Mouse (Mus musculus) left cerebral cortex, adult 2 months (tissue): ENCODE measurements at regions not wholly inside any gene's neighbourhood (a gene's known extent, or its start where the extent isn't known, plus 50 kb on each side); places are given as distances from the start of the nearest gene placed in this dataset.

Experiments used
- DNase-seq, 2 experiments: peaks; one replicate each; pipeline ENCODE4 v3.0.0; 2021 to 2022; ENCODE audit warnings: low spot score in 2 of 2, mixed read lengths in 1 of 2; ENCODE audit errors: extremely low spot score in 1 of 2
- H3K27ac ChIP-seq: fragments of 200-600 bp; 2 replicates; pipeline ENCODE4 v1.8.1; 2022
- H3K4me3 ChIP-seq: fragments of 200-600 bp; 2 replicates; pipeline ENCODE4 v1.8.1; 2022
- CTCF ChIP-seq: fragments of 200-600 bp; IDR thresholded peaks from 2 replicates; pipeline ENCODE4 v1.8.1; 2022; ENCODE audit warnings: antibody characterized with exemption, mild to moderate bottlenecking, moderate library complexity
- intact Hi-C: fragments of 180-260 bp; cut with DNase I; formaldehyde crosslinking; loops from one replicate; pipeline ENCODE4 v1.15.1; 2025

- Histone ChIP-seq H3K4me3 (no peak overlapping the region), H3K27ac (no peak overlapping the region)
- intact Hi-C loops, result no loop called here
- DNase-seq, result no peak
- TF ChIP-seq CTCF, result no peak
These were observed 163.1 kb upstream of the Tnp1 start for GRCm38 (mm10) chr1:73178810-73179209.

GRCm38 (mm10) chr1:73177076-73177475 lies 161.4 kb upstream of the Tnp1 start:
- no peak for TF ChIP-seq CTCF
- intact Hi-C loops, result no loop called here
- DNase-seq, result no peak
- no peak overlapping the region for H3K27ac ChIP-seq
- H3K4me3 ChIP-seq, result no peak overlapping the region

GRCm38 (mm10) chr1:73170668-73171008 lies 154.9 kb upstream of the Tnp1 start:
- no peak overlapping the region for H3K27ac ChIP-seq
- no peak overlapping the region for H3K4me3 ChIP-seq
- intact Hi-C loops, result no loop called here
- no peak for DNase-seq
- TF ChIP-seq CTCF, result no peak

- intact Hi-C loops, result no loop called here
- H3K27ac ChIP-seq, result no peak overlapping the region
- no peak for TF ChIP-seq CTCF
These were observed 154.4 kb upstream of the Tnp1 start for GRCm38 (mm10) chr1:73169929-73170667.

GRCm38 (mm10) chr1:73169077-73169869 lies 153.6 kb upstream of the Tnp1 start:
- DNase-seq, result no peak
- TF ChIP-seq CTCF, result no peak
- Histone ChIP-seq H3K4me3 (no peak overlapping the region), H3K27ac (no peak overlapping the region)
- intact Hi-C loops, result no loop called here

More at GRCm38 (mm10) chr1:73169929-73170667, 154.4 kb upstream of the Tnp1 start:
- no peak overlapping the region for H3K4me3 ChIP-seq
- no peak for DNase-seq

DNA sequence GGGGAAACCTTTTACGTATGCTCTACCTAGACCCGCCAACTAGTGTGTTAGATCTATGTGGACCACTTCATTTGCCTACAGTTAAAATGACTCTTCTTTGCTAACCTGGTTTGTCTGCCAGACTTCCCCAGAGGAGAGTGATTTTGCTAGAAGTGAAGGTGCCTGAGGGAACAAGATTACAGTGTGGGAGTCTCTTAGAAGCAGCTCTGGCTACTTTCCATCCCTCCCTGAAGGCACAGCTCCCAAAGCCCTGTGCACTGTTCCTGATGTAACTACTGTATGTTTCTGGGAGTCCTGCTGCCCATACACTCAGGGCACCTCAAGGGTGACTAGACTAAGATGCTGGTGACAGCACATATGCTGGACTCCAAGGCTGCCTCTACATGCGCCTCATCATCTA lies 144.5 kb upstream of the Tnp1 start:
- DNase-seq, result no peak
- no peak overlapping the region for H3K4me3 ChIP-seq
- no peak for TF ChIP-seq CTCF
- intact Hi-C loops, result no loop called here
- no peak overlapping the region for H3K27ac ChIP-seq

GRCm38 (mm10) chr1:73159405-73159976 lies 143.8 kb upstream of the Tnp1 start:
- H3K4me3 ChIP-seq, result no peak overlapping the region
- H3K27ac ChIP-seq, result no peak overlapping the region
- DNase-seq, result no peak
- TF ChIP-seq CTCF, result no peak
- intact Hi-C loops, result no loop called here

DNA sequence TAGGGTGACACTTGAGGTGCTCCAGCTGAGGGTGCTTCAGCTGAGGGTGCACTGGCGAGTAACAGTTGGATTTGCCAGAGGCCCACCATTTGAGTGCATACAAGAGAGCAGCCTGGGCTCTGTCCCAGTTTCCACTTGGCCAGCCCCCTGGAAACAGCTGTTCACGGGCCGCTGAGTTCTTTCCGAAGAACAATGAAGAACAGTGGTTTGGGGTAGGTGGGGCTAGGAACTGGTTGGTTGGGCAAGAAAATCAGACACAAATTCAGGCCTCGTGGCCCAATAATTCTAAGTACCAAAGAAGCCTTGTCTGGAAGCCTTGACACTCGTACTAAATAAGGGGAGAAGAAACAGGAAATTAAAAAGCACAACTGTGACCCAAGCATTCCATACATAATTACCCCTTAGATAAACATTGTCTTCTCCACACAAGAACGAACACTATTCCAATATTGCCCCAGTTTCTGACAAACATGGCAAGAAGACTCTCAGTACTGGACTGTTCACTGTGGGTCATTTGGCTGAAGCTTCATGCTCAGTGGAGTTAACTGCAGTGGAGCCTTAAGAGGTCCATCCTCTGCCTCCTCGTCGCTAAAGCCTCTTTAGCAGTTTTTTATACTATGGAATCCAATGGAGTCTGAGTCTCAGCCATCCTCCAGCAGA lies 137.9 kb upstream of the Tnp1 start:
- H3K4me3 ChIP-seq, result no peak overlapping the region
- DNase-seq, result no peak
- TF ChIP-seq CTCF, result no peak
- H3K27ac ChIP-seq, result no peak overlapping the region
- intact Hi-C loops, result no loop called here

DNA sequence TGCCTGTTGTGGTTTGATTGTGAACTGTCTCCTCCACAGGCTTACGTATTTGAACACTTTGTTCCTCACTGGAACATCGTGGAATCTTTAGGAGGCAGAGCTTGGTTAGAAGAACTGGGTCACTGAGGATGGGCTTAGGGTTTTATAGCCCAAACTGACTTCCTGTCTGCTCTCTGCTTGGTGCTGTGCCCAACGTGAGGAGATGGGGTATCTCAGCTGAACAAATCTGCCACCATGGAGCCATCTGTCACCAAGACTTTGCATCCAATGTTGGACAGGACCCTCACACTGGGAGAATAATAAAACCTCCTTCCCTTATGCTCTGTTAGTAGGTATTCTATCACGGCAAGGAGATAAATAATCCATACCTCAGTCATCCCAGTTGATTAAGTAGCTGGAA lies 134.2 kb upstream of the Tnp1 start:
- no peak for DNase-seq
- intact Hi-C loops, result no loop called here

DNA sequence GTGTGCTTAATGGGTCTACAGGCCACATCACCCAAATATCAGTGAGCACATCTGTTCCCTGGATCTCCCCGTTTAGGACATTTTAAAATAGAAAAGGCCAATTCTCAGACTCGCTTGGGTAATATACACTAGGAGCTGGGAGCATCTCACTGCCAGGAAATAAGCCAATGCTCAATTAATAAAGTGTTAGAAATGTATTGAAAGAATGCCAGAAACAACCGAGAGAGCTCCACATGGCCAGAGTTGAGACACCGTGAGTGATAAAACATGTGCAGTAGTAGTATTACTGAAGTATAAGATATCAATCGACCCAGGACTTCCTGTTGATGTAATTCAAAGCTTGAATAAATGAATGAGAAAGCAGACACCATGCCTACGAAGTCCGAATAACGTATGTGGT lies 127.1 kb upstream of the Tnp1 start:
- Histone ChIP-seq H3K27ac (no peak overlapping the region), H3K4me3 (no peak overlapping the region)
- intact Hi-C loops, result no loop called here
- no peak for DNase-seq
- TF ChIP-seq CTCF, result no peak

More for the DNA sequence above, 134.2 kb upstream of the Tnp1 start:
- no peak for TF ChIP-seq CTCF
- no peak overlapping the region for H3K27ac ChIP-seq
- H3K4me3 ChIP-seq, result no peak overlapping the region

- no peak for DNase-seq
- intact Hi-C loops, result no loop called here
- Histone ChIP-seq H3K27ac (no peak overlapping the region), H3K4me3 (no peak overlapping the region)
- no peak for TF ChIP-seq CTCF
These were observed 125.0 kb upstream of the Tnp1 start for GRCm38 (mm10) chr1:73140557-73141345.
